Mouse (Mus musculus) liver, embryonic 16.5 days (tissue): ENCODE results near the gene Slc24a3. TPM values are rescaled to one million over a fixed set of nuclear protein-coding genes. Genes with fewer than 3 reads are reported as not detected.
A peak's percentile ranks its signal among the peaks of the same experiment; 100 is the strongest.

Experiments used
- ATAC-seq: fragments of 200-750 bp; cut with Nextera tagmentation; 2 replicates; pipeline ENCODE4 v1.8.0; 2017; ENCODE audit warnings: low read depth, mild to moderate bottlenecking, moderate number of reproducible peaks, moderate library complexity
- H3K27ac ChIP-seq: fragments of 300-500 bp; sonication (generic); 2 replicates; pipeline ENCODE4 v1.5.1; 2014; ENCODE audit warnings: mild to moderate bottlenecking, low read length
- H3K27me3 ChIP-seq: fragments of 300-500 bp; sonication (generic); 2 replicates; pipeline ENCODE4 v1.6.1; 2014; ENCODE audit warnings: low read depth, low read length, mixed read lengths; ENCODE audit not compliant: control insufficient read depth, insufficient read depth
- H3K36me3 ChIP-seq: fragments of 300-500 bp; sonication (generic); 2 replicates; pipeline ENCODE4 v1.6.1; 2014; ENCODE audit warnings: mild to moderate bottlenecking; ENCODE audit not compliant: control insufficient read depth, insufficient read depth
- H3K4me1 ChIP-seq: fragments of 300-500 bp; sonication (generic); 2 replicates; pipeline ENCODE4 v1.6.1; 2014; ENCODE audit warnings: low read depth, low read length, mixed read lengths; ENCODE audit not compliant: control insufficient read depth
- H3K4me2 ChIP-seq: fragments of 300-500 bp; sonication (generic); 2 replicates; pipeline ENCODE4 v1.6.1; 2014; ENCODE audit warnings: low read depth, low read length, mixed read lengths
- H3K4me3 ChIP-seq: fragments of 300-500 bp; sonication (generic); 2 replicates; pipeline ENCODE4 v1.5.1; 2014; ENCODE audit warnings: low read depth, mild to moderate bottlenecking, low read length
- H3K9ac ChIP-seq: fragments of 300-500 bp; sonication (generic); 2 replicates; pipeline ENCODE4 v1.6.1; 2014; ENCODE audit warnings: low read depth, low read length
- H3K9me3 ChIP-seq: fragments of 300-500 bp; sonication (generic); replicated peaks from 2 replicates; pipeline ENCODE4 v1.6.1; 2016; ENCODE audit warnings: low read length; ENCODE audit not compliant: control insufficient read depth
- WGBS: fragments of 180-500 bp; shearing (Covaris S2); extraction: QIAGEN DNeasy Blood & Tissue Kit; methylation state at CpG from one replicate; pipeline ENCODE4 v1.1.7; 2014; ENCODE audit not compliant: insufficient replicate concordance; 5-methylcytosine and 5-hydroxymethylcytosine counted together
- polyA plus RNA-seq: library from polyadenylated mRNA; unstranded; fragments of >200 nt; fragmentation: Nextera tagmentation; extraction: Ambion mirVana; gene quantifications from 2 replicates; pipeline ENCODE4 v1.2.1, GENCODE M21; 2015

The Slc24a3 gene
- polyA plus RNA-seq, 1 experiment from 2014 or later = 0.40 TPM

DNA sequence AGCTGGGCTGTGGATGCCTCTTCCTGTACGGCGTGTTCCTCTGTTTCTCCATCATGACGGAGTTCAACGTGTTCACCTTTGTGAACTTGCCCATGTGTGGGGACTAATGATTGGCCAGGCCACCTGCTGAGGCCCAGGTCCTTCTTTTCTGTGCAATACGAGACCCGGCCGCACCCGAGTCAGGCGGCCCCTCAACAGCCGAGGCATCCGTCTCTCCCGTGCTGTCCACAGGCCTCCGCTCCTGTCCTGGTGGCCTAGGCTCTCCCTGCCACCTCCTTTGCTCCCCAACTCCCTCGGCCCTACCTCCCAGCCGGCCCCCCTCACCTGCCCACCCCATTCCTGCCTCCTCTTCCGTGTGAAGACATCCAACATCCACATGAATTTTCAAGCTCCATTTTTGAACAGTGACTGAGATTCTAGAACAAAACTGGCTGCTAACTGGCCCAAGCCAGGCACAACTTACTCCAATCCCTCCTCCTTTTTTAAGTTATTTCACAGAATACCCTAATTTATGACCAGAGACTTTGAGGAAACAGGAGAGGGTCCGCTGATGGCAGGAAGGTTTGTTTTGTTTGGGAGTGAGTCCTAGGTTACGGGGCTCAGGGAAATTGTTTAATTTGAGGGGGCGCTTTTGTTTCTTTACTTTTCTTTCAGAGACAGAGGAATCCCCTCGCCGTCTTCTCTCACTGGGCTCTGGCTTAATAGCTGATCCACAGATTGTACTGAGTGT, 472.9 kb downstream of the Slc24a3 start:
- Histone ChIP-seq H3K9ac (no peak overlapping the region), H3K4me1 (no peaks in the 10 kb centered on the region), H3K4me3 (no peak overlapping the region), H3K27me3 (no peaks in the 10 kb centered on the region), H3K9me3 (no peaks in the 10 kb centered on the region), H3K27ac (no peak overlapping the region), H3K4me2 (no peak overlapping the region), H3K36me3 (no peaks in the 10 kb centered on the region)
- no peak for ATAC-seq
- WGBS = 72% methylated on average over 21 of the region's 21 CpGs

DNA sequence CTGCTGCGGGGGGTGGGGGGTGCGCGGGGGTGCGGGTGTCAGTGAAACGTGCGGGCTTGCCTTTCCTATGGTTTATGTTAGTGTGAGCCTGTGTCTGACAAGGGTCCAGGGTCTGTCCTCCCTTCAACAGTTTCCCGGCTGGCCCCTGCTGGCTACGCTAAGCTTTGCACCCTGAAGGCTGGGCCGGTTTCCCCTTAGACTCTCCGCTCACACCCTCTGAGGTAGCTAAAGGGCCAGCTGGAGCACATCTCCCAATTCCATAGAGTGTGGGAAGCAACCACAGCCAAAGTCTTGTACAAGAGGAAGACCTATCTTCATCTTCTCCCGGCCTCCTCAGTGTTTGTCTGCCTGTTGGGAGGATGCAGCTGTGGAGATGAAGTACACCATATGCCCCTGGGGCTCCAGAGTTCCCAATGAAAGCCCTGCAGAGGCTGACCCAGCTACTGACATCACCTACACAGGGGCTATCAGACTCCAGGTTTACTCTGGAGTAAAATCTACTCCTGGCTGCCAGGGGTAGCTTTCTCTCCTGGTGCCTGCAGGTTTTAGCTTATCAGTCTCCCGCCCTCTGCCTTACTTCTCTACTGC, 487.9 kb downstream of the Slc24a3 start:
- no peak overlapping the region for H3K4me2 ChIP-seq
- no peak overlapping the region for H3K27ac ChIP-seq
- no peak overlapping the region for H3K9ac ChIP-seq
- 38% methylated on average over 12 of the region's 12 CpGs for WGBS
- no peaks in the 10 kb centered on the region for H3K36me3 ChIP-seq
- H3K4me3 ChIP-seq = no peak overlapping the region
- no peaks in the 10 kb centered on the region for H3K4me1 ChIP-seq
- no peaks in the 10 kb centered on the region for H3K27me3 ChIP-seq
- ATAC-seq = no peak
- no peaks in the 10 kb centered on the region for H3K9me3 ChIP-seq

DNA sequence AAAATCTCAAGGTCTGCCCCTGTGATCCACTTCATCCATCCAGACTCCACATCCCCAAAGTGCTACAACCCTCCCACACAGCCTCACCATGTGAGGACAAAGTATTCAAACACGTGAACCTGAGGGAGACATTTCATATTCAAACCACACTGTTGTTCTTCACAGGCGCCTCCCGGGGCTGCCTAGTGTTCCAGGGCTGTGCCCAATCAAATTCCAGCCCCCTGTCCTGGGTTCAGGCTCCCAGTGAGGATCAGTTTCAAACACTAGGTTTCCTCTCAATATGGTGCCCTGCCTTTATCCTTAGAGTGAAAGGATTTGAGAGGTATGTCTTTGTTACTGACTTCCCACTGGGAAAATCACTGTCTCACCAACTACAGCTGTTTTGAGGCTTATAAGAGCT, 488.6 kb downstream of the Slc24a3 start:
- 54% methylated on average over 3 of the region's 3 CpGs for WGBS
- no peak overlapping the region for H3K27ac ChIP-seq

DNA sequence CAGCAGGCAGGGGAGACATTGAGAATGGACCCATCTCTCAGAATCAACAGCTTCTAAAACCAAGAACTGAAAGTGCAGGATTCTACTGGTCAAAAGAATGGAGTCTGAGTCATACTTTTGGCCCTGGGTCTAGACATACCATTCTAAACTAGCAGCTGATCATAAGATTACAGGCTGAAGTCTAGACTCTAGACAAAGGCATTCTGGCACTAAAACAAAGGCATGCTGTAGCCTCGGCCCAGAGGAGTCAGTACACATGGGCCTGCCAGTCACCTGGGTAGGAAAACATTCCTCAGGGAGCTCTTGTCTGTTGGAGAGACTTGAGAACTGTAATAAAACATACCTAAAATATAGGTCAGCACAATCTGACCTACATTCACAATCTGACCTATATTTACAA, 489.2 kb downstream of the Slc24a3 start:
- 38% methylated on average over 1 of the region's 1 CpGs for WGBS
- H3K27me3 ChIP-seq = no peaks in the 10 kb centered on the region
- no peak overlapping the region for H3K4me2 ChIP-seq
- no peak for ATAC-seq
- H3K36me3 ChIP-seq = no peaks in the 10 kb centered on the region
- H3K4me3 ChIP-seq = no peak overlapping the region
- no peak overlapping the region for H3K27ac ChIP-seq
- no peaks in the 10 kb centered on the region for H3K9me3 ChIP-seq
- H3K9ac ChIP-seq = no peak overlapping the region
- no peaks in the 10 kb centered on the region for H3K4me1 ChIP-seq

More for the DNA sequence above, 488.6 kb downstream of the Slc24a3 start:
- no peak for ATAC-seq
- H3K27me3 ChIP-seq = no peaks in the 10 kb centered on the region
- H3K9me3 ChIP-seq = no peaks in the 10 kb centered on the region
- H3K9ac ChIP-seq = no peak overlapping the region
- H3K4me3 ChIP-seq = no peak overlapping the region
- no peaks in the 10 kb centered on the region for H3K4me1 ChIP-seq
- no peak overlapping the region for H3K4me2 ChIP-seq
- no peaks in the 10 kb centered on the region for H3K36me3 ChIP-seq

DNA sequence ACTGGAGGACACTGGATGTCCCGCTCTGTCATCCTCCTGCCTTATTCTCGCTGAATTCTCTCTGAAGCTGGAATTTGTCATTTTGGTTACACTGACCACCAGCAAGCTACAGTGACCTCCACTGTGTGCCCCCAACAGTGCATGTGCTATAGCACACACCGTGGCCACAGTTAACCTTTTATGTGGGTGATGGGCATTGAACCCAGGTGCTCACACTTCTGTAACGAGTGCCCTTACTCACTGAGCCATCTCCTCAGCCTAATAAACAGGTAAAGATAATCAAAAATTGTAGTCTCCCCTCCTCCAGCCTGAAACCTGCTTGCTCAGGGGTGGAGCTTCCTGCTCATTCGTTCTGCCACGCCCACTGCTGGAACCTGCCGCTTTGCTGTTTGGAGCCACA, 493.7 kb downstream of the Slc24a3 start:
- H3K4me3 ChIP-seq = no peak overlapping the region
- H3K27ac ChIP-seq = no peak overlapping the region
- WGBS = 53% methylated on average over 6 of the region's 7 CpGs
- no peaks in the 10 kb centered on the region for H3K9me3 ChIP-seq
- ATAC-seq = no peak
- H3K36me3 ChIP-seq = no peaks in the 10 kb centered on the region
- H3K9ac ChIP-seq = no peak overlapping the region
- no peaks in the 10 kb centered on the region for H3K27me3 ChIP-seq
- H3K4me2 ChIP-seq = no peak overlapping the region
- H3K4me1 ChIP-seq = no peaks in the 10 kb centered on the region

DNA sequence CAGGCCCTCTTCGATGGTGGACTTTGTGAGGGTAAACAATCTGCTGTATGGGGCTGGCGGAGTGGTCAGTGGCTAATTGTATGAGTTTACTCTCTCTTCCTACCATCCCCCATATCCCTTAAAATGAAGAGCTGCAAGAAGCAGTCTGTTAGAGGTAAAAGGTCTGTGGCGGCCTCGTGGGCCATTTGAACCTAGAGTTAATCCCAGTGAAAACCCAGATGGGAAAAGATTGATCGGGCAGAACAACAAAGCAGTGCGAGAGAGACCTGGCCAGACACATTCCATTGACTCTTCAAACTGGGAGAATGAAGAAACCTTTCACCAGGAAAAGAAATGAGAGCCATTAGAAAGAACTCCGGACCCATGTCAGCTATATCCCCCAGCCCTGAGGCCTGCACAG, 496.3 kb downstream of the Slc24a3 start:
- Histone ChIP-seq H3K9ac (no peak overlapping the region), H3K27me3 (no peaks in the 10 kb centered on the region), H3K27ac (no peak overlapping the region), H3K36me3 (no peaks in the 10 kb centered on the region), H3K4me1 (no peaks in the 10 kb centered on the region), H3K9me3 (no peaks in the 10 kb centered on the region), H3K4me3 (no peak overlapping the region), H3K4me2 (no peak overlapping the region)
- WGBS = 65% methylated on average over 7 of the region's 7 CpGs
- no peak; the same call in 1 of the 2 replicates for ATAC-seq

DNA sequence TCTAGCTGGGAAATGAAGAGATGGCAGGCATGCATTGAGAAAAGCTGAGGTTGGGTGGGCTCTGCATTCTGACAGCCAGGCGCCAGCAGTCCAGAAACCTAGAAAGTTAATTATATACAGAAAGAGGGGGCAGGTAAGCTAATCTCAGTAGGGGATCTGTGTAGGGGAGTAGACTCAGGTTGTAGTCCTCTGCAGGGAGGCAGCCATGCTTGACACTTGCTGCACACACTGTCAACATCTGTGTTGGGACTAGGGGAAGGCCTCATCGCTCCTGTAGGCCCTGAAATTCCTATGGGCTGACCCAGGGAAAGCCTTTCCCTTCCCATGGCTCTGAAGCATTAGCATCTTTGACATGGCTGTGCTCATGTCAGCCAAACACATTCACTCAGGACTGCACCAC, 496.8 kb downstream of the Slc24a3 start:
- no peak overlapping the region for H3K4me3 ChIP-seq
- no peak overlapping the region for H3K27ac ChIP-seq
- peak; percentile 55 for ATAC-seq
- 54% methylated on average over 2 of the region's 2 CpGs for WGBS
- H3K4me2 ChIP-seq = no peak overlapping the region
- H3K36me3 ChIP-seq = no peaks in the 10 kb centered on the region
- no peaks in the 10 kb centered on the region for H3K27me3 ChIP-seq
- H3K4me1 ChIP-seq = no peaks in the 10 kb centered on the region
- no peak overlapping the region for H3K9ac ChIP-seq
- no peaks in the 10 kb centered on the region for H3K9me3 ChIP-seq

DNA sequence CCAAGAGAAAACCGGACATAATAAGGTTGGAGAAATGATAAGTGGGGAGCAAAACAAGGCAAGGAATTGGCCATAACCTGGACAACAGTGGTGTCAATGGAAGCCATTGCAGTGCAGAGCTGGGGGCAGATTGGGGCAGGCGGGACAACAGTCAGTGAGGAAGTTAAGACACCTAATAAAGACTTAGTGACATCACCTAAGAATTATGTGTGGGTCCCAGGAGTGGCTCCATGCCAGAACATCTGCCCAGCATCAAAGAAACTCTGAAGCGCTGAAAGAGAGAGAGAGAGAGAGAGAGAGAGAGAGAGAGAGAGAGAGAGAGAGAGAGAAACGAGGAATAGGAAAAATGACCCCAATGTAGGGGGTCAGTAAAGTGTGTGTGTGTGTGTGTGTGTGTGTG, 500.6 kb downstream of the Slc24a3 start:
- no peak overlapping the region for H3K4me3 ChIP-seq
- no peak overlapping the region for H3K9ac ChIP-seq
- no peak for ATAC-seq
- H3K27ac ChIP-seq = no peak overlapping the region
- H3K36me3 ChIP-seq = no peaks in the 10 kb centered on the region
- no peaks in the 10 kb centered on the region for H3K27me3 ChIP-seq
- H3K9me3 ChIP-seq = no peaks in the 10 kb centered on the region
- H3K4me2 ChIP-seq = no peak overlapping the region
- 52% methylated on average over 4 of the region's 4 CpGs for WGBS
- no peaks in the 10 kb centered on the region for H3K4me1 ChIP-seq

DNA sequence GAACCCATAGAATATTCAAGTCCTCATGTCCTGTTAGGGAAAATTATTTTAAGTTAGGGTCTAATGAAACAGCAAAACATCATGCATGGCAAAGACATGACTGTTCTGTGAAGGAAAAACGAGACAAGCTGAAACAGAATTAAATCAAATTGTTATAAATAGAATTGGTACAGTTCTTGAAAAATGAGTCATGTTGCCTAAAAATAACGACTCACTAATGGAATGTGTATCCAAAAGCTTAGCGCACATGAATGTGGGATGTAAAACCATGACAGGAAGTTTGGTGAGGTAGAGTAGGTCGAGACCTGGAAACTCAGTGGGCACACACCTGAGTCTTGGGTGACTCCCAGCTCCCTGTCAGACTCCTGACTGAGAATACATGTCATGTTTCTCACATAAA, 502.6 kb downstream of the Slc24a3 start:
- H3K4me1 ChIP-seq = no peaks in the 10 kb centered on the region
- no peak overlapping the region for H3K4me2 ChIP-seq
- no peaks in the 10 kb centered on the region for H3K9me3 ChIP-seq
- WGBS = 64% methylated on average over 4 of the region's 4 CpGs
- no peaks in the 10 kb centered on the region for H3K27me3 ChIP-seq
- no peaks in the 10 kb centered on the region for H3K36me3 ChIP-seq
- ATAC-seq = no peak
- H3K4me3 ChIP-seq = no peak overlapping the region
- H3K27ac ChIP-seq = no peak overlapping the region
- H3K9ac ChIP-seq = no peak overlapping the region
